Mouse (Mus musculus) effector memory CD4-positive, alpha-beta T cell, adult 7 months (primary cell): ENCODE measurements around the gene Pcca. TPM values are rescaled to one million over a fixed set of nuclear protein-coding genes. Genes with fewer than 3 reads are reported as not detected.

Source experiments
- polyA plus RNA-seq: library from polyadenylated mRNA; unstranded; fragments of 100-300 nt; shearing (Covaris generic); gene quantifications from one replicate; pipeline ENCODE4 v1.2.1, GENCODE M21; 2017

Pcca gene
- polyA plus RNA-seq: 25.5 TPM

DNA sequence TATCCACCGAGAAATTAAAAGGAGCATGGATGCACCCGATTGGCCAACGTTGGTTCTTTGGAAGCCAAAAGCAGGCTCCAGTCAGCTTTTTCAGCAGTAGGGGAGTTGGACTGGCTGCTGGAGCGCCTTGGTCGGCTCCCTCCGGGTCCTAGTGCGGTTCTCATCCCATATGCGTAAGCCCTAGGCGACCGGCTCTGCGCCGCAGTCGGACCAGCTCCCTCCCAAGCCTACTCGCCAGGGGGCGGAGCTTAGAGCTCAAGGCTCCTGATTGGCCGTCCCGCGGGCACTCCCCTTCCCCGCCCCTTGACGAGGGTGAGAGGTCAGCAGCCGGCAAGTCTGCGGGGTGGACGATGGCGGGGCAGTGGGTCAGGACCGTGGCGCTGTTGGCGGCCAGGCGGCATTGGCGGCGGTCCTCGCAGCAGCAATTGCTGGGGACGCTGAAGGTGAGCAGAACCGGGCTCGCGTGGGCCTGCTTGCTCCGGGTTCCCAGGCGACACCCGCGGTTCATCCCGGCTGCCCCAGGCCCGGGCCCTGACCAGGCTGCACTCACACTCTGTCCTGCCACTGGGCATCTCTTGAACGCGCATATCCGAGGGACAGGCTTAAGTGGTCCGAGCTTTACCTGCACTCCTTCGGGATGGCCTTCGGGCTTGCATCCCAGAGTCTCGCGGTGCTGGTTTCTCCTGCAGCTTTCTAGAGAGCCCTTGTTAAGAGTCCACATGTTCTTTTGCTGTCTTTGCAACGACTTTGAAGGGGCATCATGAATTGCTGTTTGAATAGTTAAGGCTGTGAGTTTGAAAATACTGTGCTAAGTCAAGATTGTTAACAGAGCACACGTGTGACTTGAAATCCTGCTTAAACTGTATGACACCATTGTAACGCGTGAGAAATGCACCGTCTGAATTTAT lies at the start of gene Pcca:
Gene Pcca, plus strand, starts transcription at position 308 of the 908 bp plus-strand sequence.

DNA sequence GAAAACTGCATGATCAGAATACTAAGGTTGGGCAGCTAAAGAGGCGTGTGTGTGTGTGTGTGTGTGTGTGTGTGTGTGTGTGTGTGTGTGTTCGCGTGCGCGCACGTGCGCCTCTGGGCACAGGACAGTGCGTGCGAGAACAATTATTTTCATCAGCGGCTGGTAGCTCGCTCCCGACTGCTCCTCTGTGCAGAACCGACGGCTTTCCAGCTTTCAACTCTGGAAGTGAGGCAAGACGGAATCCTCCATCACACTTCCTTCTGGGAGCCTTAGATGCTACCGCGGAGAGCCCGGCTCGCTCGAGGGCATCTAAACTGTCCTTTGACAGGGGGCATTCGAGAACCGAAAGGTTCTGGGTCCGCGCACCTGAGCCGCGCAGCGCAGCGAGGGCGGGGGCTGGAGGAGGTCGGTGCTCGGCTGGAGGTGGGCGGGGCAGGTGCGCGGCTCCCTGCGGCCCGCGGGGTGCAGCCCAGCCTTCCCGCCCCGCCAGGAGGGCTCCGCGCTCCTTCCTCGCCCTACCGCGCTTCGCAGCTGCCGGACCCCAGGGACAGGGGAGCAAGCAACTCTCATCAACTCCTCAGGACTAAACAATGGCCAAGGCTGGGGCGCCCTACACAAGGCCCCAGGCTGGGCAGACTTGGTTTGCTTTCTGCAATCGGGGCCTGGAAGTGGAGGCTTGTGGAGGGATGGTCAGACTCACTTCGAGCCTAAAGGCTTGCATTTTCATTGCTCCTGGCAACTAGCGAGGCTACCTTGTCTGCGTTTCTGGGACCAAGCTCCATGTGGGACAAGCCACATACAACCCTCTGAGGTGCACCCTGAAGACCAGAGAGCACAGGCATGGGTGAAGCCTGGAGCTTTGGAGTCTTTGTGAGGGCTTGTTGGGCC lies 43.4 kb upstream of the Pcca start, which contains the start of gene Gm10837:
Gene Gm10837, plus strand, starts transcription at position 146 of the 888 bp plus-strand sequence.

DNA sequence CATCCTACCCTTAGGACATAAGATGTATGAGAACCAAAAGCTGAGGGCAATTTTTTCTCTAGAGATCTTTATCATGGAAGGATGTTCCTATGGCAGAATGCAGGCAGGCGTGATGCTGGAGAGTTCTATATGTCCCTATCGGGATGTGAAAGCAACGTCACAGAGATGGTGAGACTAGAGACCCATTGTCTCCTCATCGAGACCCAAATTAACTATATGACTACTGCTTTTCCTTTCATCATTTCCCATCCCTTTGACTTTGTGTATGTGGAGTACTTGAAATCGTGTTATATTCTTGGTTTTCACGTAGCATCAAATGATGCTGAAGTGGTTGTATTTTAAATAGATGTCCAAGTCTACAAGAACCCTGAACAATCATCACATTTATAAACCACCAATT lies 379.5 kb downstream of the Pcca start, which contains the start of gene Ggact:
Gene Ggact, minus strand, starts transcription at position 101 of the 400 bp plus-strand sequence.

Other genes with a start within 250 kb of the Pcca start
- gene Gm5089, start 83.2 kb upstream of the Pcca start, polyA plus RNA-seq: not detected
- 0.39 TPM for gene Zic5, start 68.6 kb upstream of the Pcca start, polyA plus RNA-seq
- gene Zic2, start 58.9 kb upstream of the Pcca start, polyA plus RNA-seq: not detected
- gene Gm10837, start 43.7 kb upstream of the Pcca start, polyA plus RNA-seq: 1.2 TPM